Mouse (Mus musculus): ENCODE results near the gene Tenm2. TPM values are rescaled to one million over a fixed set of nuclear protein-coding genes. Genes with fewer than 3 reads are reported as not detected.

The Tenm2 gene
- polyA plus RNA-seq, 1 experiment = 0.01 TPM

GRCm38 (mm10) chr11:36269945-36270344 is 965.8 kb downstream of the Tenm2 start:
- TF ChIP-seq GATA1 (IDR thresholded peaks at IDR 0.05; ENCODE audit: borderline replicate concordance, low read length) (no peak), FLI1 (IDR thresholded peaks at IDR 0.05; ENCODE audit: low read length) (no peak)
- H3K27me3 ChIP-seq (replicated peaks) = no peaks in the 10 kb centered on the region
- peaks cover 21% of the 10 kb centered on the region for H3K9me3 ChIP-seq
- H3K4me1 ChIP-seq = no peaks in the 10 kb centered on the region
- H3K36me3 ChIP-seq (replicated peaks; ENCODE audit: low read length) = no peaks in the 10 kb centered on the region
- no peak overlapping the region for H3K4me3 ChIP-seq (replicated peaks)

DNA sequence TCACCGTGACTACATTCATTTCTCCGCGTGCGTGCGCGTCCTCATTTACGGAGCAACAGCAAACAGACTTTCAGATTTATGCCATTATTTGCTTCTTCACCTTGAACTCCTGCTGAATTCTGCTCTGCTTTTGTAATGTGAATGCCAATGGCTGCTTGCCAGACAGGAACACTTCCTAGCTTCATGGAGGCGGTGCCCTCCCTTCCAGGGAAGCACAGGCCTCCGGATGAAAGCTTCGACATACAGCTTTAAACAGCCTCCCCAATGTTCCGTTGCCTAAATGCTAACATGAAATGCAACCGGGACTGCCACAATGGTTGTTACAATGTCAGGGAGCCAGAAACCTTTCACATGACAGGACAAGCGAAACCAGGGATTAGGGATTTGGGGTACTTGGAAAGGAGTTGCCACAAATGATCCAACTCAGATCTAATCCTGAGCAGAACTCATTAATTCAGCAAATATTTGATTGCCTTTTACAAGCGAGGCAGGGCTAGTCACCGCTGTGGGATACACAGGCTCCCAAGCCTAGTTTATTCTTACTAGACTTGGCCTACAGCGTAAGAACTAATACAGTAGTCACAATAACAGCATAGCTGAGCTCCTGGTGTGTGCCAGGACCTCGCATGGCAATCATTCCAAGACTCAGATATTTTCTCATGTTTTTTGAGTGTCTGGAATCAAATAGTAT is 970.8 kb downstream of the Tenm2 start:
- H3K4me3 ChIP-seq (replicated peaks) = no peak overlapping the region
- peaks cover 23% of the 10 kb centered on the region for H3K9me3 ChIP-seq
- H3K4me1 ChIP-seq = no peaks in the 10 kb centered on the region
- no peak for TF ChIP-seq GATA1 (IDR thresholded peaks at IDR 0.05; ENCODE audit: borderline replicate concordance, low read length)
- TF ChIP-seq FLI1 (IDR thresholded peaks at IDR 0.05; ENCODE audit: low read length) = no peak
- H3K36me3 ChIP-seq (replicated peaks; ENCODE audit: low read length) = no peaks in the 10 kb centered on the region
- no peaks in the 10 kb centered on the region for H3K27me3 ChIP-seq (replicated peaks)

DNA sequence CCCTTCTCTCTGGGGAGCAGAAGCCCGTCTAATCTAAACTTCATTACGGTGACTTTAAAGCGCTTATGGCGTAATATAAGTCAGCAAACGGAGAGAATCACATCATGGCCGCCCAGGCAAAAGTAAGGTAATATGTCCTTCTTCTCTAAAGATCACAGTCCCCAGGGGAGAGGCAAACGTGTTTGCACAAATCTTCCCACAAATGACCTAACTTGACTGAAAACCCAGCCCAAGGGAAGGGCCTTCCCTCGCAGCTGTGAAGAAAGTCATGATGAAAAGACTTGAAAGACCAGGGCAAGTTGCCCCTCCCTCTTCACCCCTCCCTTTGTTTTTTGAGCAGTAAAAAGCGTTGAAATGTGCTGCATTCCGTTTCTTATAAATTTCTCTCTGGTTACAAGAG is 971.9 kb downstream of the Tenm2 start:
- Histone ChIP-seq H3K4me1 (no peaks in the 10 kb centered on the region), H3K9me3 (peaks cover 25% of the 10 kb centered on the region), H3K36me3 (replicated peaks; ENCODE audit: low read length) (no peaks in the 10 kb centered on the region), H3K4me3 (replicated peaks) (no peak overlapping the region), H3K27me3 (replicated peaks) (no peaks in the 10 kb centered on the region)
- TF ChIP-seq FLI1 (IDR thresholded peaks at IDR 0.05; ENCODE audit: low read length) (no peak), GATA1 (IDR thresholded peaks at IDR 0.05; ENCODE audit: borderline replicate concordance, low read length) (no peak)

DNA sequence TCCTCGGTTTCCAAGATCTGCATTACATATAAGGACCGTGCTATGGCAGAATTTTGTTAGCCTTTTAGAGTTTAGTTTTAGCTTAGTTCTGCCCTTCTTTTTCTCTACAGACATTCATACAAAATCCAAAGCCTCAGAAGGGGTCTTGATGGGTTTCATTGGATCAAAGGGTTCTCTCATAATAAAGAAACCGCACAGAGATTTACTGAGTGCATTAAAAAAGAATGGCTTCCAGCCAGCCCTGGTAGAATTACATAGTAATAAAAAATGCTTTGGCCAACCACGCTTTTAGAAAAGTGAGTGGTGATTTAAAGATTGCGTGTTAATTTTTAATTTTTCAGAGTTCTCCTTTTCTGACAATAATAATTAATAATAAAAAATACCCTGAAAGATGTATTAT is 978.6 kb downstream of the Tenm2 start:
- Histone ChIP-seq H3K27me3 (replicated peaks) (no peaks in the 10 kb centered on the region), H3K4me1 (no peaks in the 10 kb centered on the region), H3K4me3 (replicated peaks) (no peak overlapping the region), H3K36me3 (replicated peaks; ENCODE audit: low read length) (no peaks in the 10 kb centered on the region), H3K9me3 (peaks cover 21% of the 10 kb centered on the region)
- TF ChIP-seq FLI1 (IDR thresholded peaks at IDR 0.05; ENCODE audit: low read length) (no peak), GATA1 (IDR thresholded peaks at IDR 0.05; ENCODE audit: borderline replicate concordance, low read length) (no peak)

- peak overlapping the region; percentile 66 for H3K4me3 ChIP-seq (replicated peaks)
- no peaks in the 10 kb centered on the region for H3K27me3 ChIP-seq (replicated peaks)
- TF ChIP-seq GATA1 (IDR thresholded peaks at IDR 0.05; ENCODE audit: borderline replicate concordance, low read length) = no peak
- TF ChIP-seq FLI1 (IDR thresholded peaks at IDR 0.05; ENCODE audit: low read length) = no peak
- no peaks in the 10 kb centered on the region for H3K4me1 ChIP-seq
- H3K36me3 ChIP-seq (replicated peaks; ENCODE audit: low read length) = no peaks in the 10 kb centered on the region
- H3K9me3 ChIP-seq = peaks cover 21% of the 10 kb centered on the region
Observed at GRCm38 (mm10) chr11:36256747-36257146, 979.0 kb downstream of the Tenm2 start.

- H3K36me3 ChIP-seq (replicated peaks; ENCODE audit: low read length) = no peaks in the 10 kb centered on the region
- no peaks in the 10 kb centered on the region for H3K27me3 ChIP-seq (replicated peaks)
- H3K9me3 ChIP-seq = peaks cover 24% of the 10 kb centered on the region
- no peak overlapping the region for H3K4me3 ChIP-seq (replicated peaks)
- no peaks in the 10 kb centered on the region for H3K4me1 ChIP-seq
- TF ChIP-seq FLI1 (IDR thresholded peaks at IDR 0.05; ENCODE audit: low read length) (no peak), GATA1 (IDR thresholded peaks at IDR 0.05; ENCODE audit: borderline replicate concordance, low read length) (no peak)
Observed at GRCm38 (mm10) chr11:36254019-36254418, 981.7 kb downstream of the Tenm2 start.

- Histone ChIP-seq H3K4me1 (no peaks in the 10 kb centered on the region), H3K9me3 (peaks cover 8% of the 10 kb centered on the region; the same call in 1 of the 2 replicates), H3K27me3 (replicated peaks) (no peaks in the 10 kb centered on the region), H3K36me3 (replicated peaks; ENCODE audit: low read length) (no peaks in the 10 kb centered on the region), H3K4me3 (replicated peaks) (no peak overlapping the region)
- TF ChIP-seq FLI1 (IDR thresholded peaks at IDR 0.05; ENCODE audit: low read length) = no peak
- no peak for TF ChIP-seq GATA1 (IDR thresholded peaks at IDR 0.05; ENCODE audit: borderline replicate concordance, low read length)
Observed at GRCm38 (mm10) chr11:36250111-36250510, 985.7 kb downstream of the Tenm2 start.

- Histone ChIP-seq H3K4me1 (no peaks in the 10 kb centered on the region), H3K36me3 (replicated peaks; ENCODE audit: low read length) (no peaks in the 10 kb centered on the region), H3K27me3 (replicated peaks) (no peaks in the 10 kb centered on the region), H3K9me3 (peaks cover 14% of the 10 kb centered on the region), H3K4me3 (replicated peaks) (no peak overlapping the region)
- TF ChIP-seq GATA1 (IDR thresholded peaks at IDR 0.05; ENCODE audit: borderline replicate concordance, low read length) (no peak), FLI1 (IDR thresholded peaks at IDR 0.05; ENCODE audit: low read length) (no peak)
Observed at GRCm38 (mm10) chr11:36246152-36246551, 989.6 kb downstream of the Tenm2 start.

DNA sequence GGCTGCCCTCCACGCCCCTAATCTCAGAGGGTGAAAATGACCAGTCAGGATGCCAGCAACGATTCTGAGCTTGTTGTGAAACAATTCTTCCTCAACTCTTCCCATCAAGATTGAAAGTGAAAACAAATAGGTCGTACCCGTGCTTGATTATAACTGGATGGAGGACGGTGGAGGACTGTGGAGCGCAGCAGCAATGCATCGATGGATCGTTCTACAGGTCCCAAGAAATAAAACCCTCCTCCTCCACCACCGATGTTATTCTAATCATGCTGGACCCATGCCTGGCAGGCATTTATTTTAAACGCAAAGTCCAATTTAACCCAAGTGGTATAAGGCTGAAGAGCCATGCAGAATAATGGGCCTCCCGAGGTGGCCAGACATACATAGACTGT is 991.3 kb downstream of the Tenm2 start:
- H3K4me1 ChIP-seq = no peaks in the 10 kb centered on the region
- no peaks in the 10 kb centered on the region for H3K36me3 ChIP-seq (replicated peaks; ENCODE audit: low read length)
- H3K9me3 ChIP-seq = peaks cover 14% of the 10 kb centered on the region
- H3K27me3 ChIP-seq (replicated peaks) = no peaks in the 10 kb centered on the region
- H3K4me3 ChIP-seq (replicated peaks) = no peak overlapping the region
- no peak for TF ChIP-seq GATA1 (IDR thresholded peaks at IDR 0.05; ENCODE audit: borderline replicate concordance, low read length)

DNA sequence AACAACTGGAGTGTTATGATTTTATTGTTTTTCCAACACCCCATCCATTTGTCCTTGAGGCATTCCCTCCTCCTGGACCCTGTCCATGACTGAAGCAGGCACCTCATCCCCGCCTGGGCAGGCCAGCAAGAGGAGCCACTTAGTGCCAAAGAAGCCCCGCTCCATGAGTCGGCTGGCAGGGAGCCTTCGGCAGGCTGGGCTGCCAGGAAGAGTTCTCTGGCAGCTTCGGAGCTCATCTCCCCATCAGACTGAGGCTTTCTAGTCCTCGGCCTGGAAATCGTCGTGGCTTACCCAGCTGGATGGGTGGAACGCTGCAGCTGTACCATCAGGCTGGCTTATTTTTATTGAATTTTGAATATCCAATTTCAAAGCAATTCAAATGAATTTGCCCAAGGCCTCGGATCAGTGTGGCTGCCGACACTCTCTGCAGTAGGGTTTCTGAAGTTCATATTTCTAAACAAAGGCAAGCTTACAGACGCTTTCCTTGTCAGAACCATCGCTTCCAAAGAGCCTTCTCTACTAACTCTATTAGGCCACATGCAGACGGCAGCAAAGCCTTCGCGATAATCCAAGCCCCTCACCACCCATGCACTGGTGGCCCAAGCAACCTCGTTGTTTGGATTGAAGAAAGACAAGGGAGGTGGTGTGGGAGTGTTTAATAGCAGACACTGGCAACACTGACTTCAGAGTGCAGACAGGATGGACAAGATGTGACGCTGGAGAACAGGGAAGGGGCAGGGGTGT is 991.8 kb downstream of the Tenm2 start:
- Histone ChIP-seq H3K27me3 (replicated peaks) (no peaks in the 10 kb centered on the region), H3K9me3 (peaks cover 14% of the 10 kb centered on the region), H3K4me3 (replicated peaks) (no peak overlapping the region), H3K4me1 (no peaks in the 10 kb centered on the region), H3K36me3 (replicated peaks; ENCODE audit: low read length) (no peaks in the 10 kb centered on the region)
- no peak for TF ChIP-seq GATA1 (IDR thresholded peaks at IDR 0.05; ENCODE audit: borderline replicate concordance, low read length)
- no peak for TF ChIP-seq FLI1 (IDR thresholded peaks at IDR 0.05; ENCODE audit: low read length)
